Mouse (Mus musculus) bone marrow macrophage, adult 2 months (primary cell): ENCODE measurements at regions not wholly inside any gene's neighbourhood (a gene's known extent, or its start where the extent isn't known, plus 50 kb on each side); places are given as distances from the start of the nearest gene placed in this dataset.

Experiments
- CTCF ChIP-seq: IDR thresholded peaks from 2 replicates; pipeline ENCODE4 v1.5.1; 2012; ENCODE audit warnings: low read depth, mild to moderate bottlenecking, low read length, moderate library complexity
- POLR2A ChIP-seq: IDR thresholded peaks from 2 replicates; pipeline ENCODE4 v1.6.1; 2012; ENCODE audit warnings: mild to moderate bottlenecking, low read depth, low read length, borderline replicate concordance

DNA sequence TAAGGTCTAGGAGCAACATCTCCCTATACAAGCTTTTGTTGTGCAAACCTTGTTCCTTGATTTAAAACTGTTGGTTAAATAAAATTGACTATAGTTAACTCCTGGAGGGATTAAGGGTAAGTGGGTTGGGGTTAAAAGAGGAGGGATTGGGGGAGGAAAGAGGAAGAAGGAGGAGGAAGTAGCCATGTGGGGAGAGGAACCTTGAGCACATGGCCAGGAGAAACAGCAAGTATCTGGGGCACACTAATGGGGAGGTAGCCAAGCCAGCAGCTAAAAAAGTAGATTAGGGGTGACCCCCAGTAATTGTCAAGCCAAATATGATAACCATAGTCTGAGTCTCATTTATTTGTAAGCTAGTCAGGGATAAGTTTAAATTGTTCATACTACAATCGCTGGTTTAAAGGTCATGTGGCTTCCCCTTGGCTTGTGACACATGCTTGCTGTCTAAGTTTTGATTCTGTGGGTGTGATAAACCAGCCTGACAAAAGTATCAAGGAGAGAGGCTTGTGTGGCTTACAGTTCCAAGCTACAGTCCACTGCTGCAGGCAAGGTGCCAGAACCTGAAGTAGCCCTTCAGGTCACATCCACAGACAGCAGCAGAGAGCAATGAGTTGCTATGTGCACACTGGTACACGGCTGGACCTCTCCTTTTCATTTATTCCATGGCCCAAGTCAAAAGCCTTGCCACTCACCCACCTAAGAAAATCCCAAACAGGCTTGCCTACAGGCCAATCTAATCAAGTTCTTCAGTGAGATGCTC is 189.8 kb downstream of the Tcp10c start:
- TF ChIP-seq CTCF (no peak), POLR2A (no peak)
